Mouse (Mus musculus) lung, embryonic 14.5 days (tissue): ENCODE data around the gene Tmcc3. TPM values are rescaled to one million over a fixed set of nuclear protein-coding genes. Genes with fewer than 3 reads are reported as not detected.

ENCODE experiments used
- ATAC-seq: fragments of 200-750 bp; cut with Nextera tagmentation; 2 replicates; pipeline ENCODE4 v1.8.0; 2017; ENCODE audit warnings: mild to moderate bottlenecking, moderate TSS enrichment, moderate library complexity; ENCODE audit not compliant: insufficient read depth
- DNase-seq: peaks from one replicate; pipeline ENCODE4 v3.0.0-alpha.2; 2015
- H3K27ac ChIP-seq: fragments of 300-500 bp; sonication (generic); 2 replicates; pipeline ENCODE4 v1.5.1; 2014; ENCODE audit warnings: low read depth, mild to moderate bottlenecking, moderate library complexity
- H3K27me3 ChIP-seq: fragments of 300-500 bp; sonication (generic); 2 replicates; pipeline ENCODE4 v1.6.1; 2014; ENCODE audit warnings: low read length, control low read depth; ENCODE audit not compliant: insufficient read depth
- H3K36me3 ChIP-seq: fragments of 300-500 bp; sonication (generic); 2 replicates; pipeline ENCODE4 v1.6.1; 2014; ENCODE audit warnings: control low read depth; ENCODE audit not compliant: insufficient read depth
- H3K4me1 ChIP-seq: fragments of 300-500 bp; sonication (generic); 2 replicates; pipeline ENCODE4 v1.6.1; 2014; ENCODE audit warnings: antibody characterized with exemption, control low read depth; ENCODE audit not compliant: insufficient read depth
- H3K4me2 ChIP-seq: fragments of 300-500 bp; sonication (generic); 2 replicates; pipeline ENCODE4 v1.6.1; 2014; ENCODE audit warnings: mild to moderate bottlenecking
- H3K4me3 ChIP-seq: fragments of 300-500 bp; sonication (generic); 2 replicates; pipeline ENCODE4 v1.5.1; 2014; ENCODE audit warnings: low read depth, low read length
- H3K9ac ChIP-seq: fragments of 300-500 bp; sonication (generic); 2 replicates; pipeline ENCODE4 v1.6.1; 2014
- H3K9me3 ChIP-seq: fragments of 300-500 bp; sonication (generic); 2 replicates; pipeline ENCODE4 v1.6.1; 2016; ENCODE audit warnings: low read depth, low read length, control low read depth
- CTCF ChIP-seq: IDR thresholded peaks from 2 replicates; pipeline ENCODE4 v1.5.1; 2016; ENCODE audit warnings: antibody characterized with exemption, low read depth
- WGBS: fragments of 180-500 bp; shearing (Covaris S2); extraction: QIAGEN DNeasy Blood & Tissue Kit; methylation state at CpG from one replicate; pipeline ENCODE4 v1.1.7; 2014; 5-methylcytosine and 5-hydroxymethylcytosine counted together
- polyA plus RNA-seq: library from polyadenylated mRNA; unstranded; fragments of >200 nt; fragmentation: Nextera tagmentation; extraction: Ambion mirVana; gene quantifications from 2 replicates; pipeline ENCODE4 v1.2.1, GENCODE M21; 2014

Gene Tmcc3
- polyA plus RNA-seq, 1 experiment from 2014 or later, result 5.3 TPM

GRCm38 (mm10) chr10:94457454-94457853 lies 145.7 kb downstream of the Tmcc3 start:
- H3K4me2 ChIP-seq, result no peak overlapping the region
- 32% methylated on average over 1 of the region's 1 CpGs for WGBS
- H3K36me3 ChIP-seq, result no peaks in the 10 kb centered on the region
- no peak overlapping the region for H3K9ac ChIP-seq
- DNase-seq (no peak), ATAC-seq (no peak)
- no peaks in the 10 kb centered on the region for H3K27me3 ChIP-seq
- H3K4me1 ChIP-seq, result peaks cover 13% of the 10 kb centered on the region
- H3K27ac ChIP-seq, result no peak overlapping the region
- no peak overlapping the region for H3K4me3 ChIP-seq
- no peaks in the 10 kb centered on the region for H3K9me3 ChIP-seq
- no peak for TF ChIP-seq CTCF

GRCm38 (mm10) chr10:94458690-94459089 lies 146.9 kb downstream of the Tmcc3 start:
- Histone ChIP-seq H3K9me3 (no peaks in the 10 kb centered on the region), H3K4me1 (peaks cover 24% of the 10 kb centered on the region), H3K4me3 (no peak overlapping the region), H3K9ac (no peak overlapping the region), H3K36me3 (no peaks in the 10 kb centered on the region), H3K27me3 (no peaks in the 10 kb centered on the region), H3K4me2 (no peak overlapping the region), H3K27ac (peak overlapping the region; percentile 46; the same call in 1 of the 2 replicates)
- WGBS, result 19% methylated on average over 6 of the region's 6 CpGs
- no peak for TF ChIP-seq CTCF
- ATAC-seq (peak; percentile 72), DNase-seq (peak; percentile 88)

- H3K27ac ChIP-seq, result no peak overlapping the region
- H3K9ac ChIP-seq, result no peak overlapping the region
- H3K9me3 ChIP-seq, result no peaks in the 10 kb centered on the region
- no peaks in the 10 kb centered on the region for H3K36me3 ChIP-seq
- DNase-seq (peak; percentile 38), ATAC-seq (no peak)
- peak; percentile 71 for TF ChIP-seq CTCF
- no peak overlapping the region for H3K4me2 ChIP-seq
- WGBS, result 85% methylated on average over 3 of the region's 3 CpGs
- H3K4me1 ChIP-seq, result peaks cover 24% of the 10 kb centered on the region
- H3K4me3 ChIP-seq, result no peak overlapping the region
- no peaks in the 10 kb centered on the region for H3K27me3 ChIP-seq
Observed at GRCm38 (mm10) chr10:94461378-94461777, 149.6 kb downstream of the Tmcc3 start.

- no peaks in the 10 kb centered on the region for H3K36me3 ChIP-seq
- H3K9ac ChIP-seq, result no peak overlapping the region
- no peaks in the 10 kb centered on the region for H3K9me3 ChIP-seq
- DNase-seq, result no peak
- peak overlapping the region; percentile 80; the same call in 1 of the 2 replicates for H3K27ac ChIP-seq
- WGBS, result 71% methylated on average over 8 of the region's 8 CpGs
- no peak for TF ChIP-seq CTCF
- peaks cover 24% of the 10 kb centered on the region for H3K4me1 ChIP-seq
- no peaks in the 10 kb centered on the region for H3K27me3 ChIP-seq
- no peak for ATAC-seq
- H3K4me3 ChIP-seq, result no peak overlapping the region
- no peak overlapping the region for H3K4me2 ChIP-seq
Observed at GRCm38 (mm10) chr10:94461871-94462270, 150.1 kb downstream of the Tmcc3 start.

GRCm38 (mm10) chr10:94462386-94463064 lies 150.8 kb downstream of the Tmcc3 start:
- no peak for TF ChIP-seq CTCF
- WGBS, result 29% methylated on average over 15 of the region's 15 CpGs
- Histone ChIP-seq H3K4me3 (no peak overlapping the region), H3K4me2 (peak overlapping the region; percentile 16; the same call in 1 of the 2 replicates), H3K27me3 (no peaks in the 10 kb centered on the region), H3K9ac (no peak overlapping the region), H3K27ac (peak overlapping the region; percentile 80), H3K4me1 (peaks cover 24% of the 10 kb centered on the region), H3K9me3 (no peaks in the 10 kb centered on the region), H3K36me3 (no peaks in the 10 kb centered on the region)
- DNase-seq, result peak; percentile 96
- ATAC-seq, result peak; percentile 81

- 43% methylated on average over 2 of the region's 2 CpGs for WGBS
- Histone ChIP-seq H3K4me1 (peaks cover 18% of the 10 kb centered on the region), H3K27ac (peak overlapping the region; percentile 80)
Observed at GRCm38 (mm10) chr10:94463410-94463809, 151.7 kb downstream of the Tmcc3 start.

GRCm38 (mm10) chr10:94465646-94466045 lies 153.9 kb downstream of the Tmcc3 start:
- WGBS, result 63% methylated on average over 6 of the region's 6 CpGs
- peaks cover 16% of the 10 kb centered on the region for H3K4me1 ChIP-seq
- DNase-seq, result no peak
- H3K4me2 ChIP-seq, result no peak overlapping the region
- H3K27me3 ChIP-seq, result no peaks in the 10 kb centered on the region
- TF ChIP-seq CTCF, result no peak
- H3K27ac ChIP-seq, result no peak overlapping the region
- no peak overlapping the region for H3K4me3 ChIP-seq
- no peaks in the 10 kb centered on the region for H3K36me3 ChIP-seq
- H3K9ac ChIP-seq, result no peak overlapping the region
- no peak for ATAC-seq
- H3K9me3 ChIP-seq, result no peaks in the 10 kb centered on the region

More at GRCm38 (mm10) chr10:94463410-94463809, 151.7 kb downstream of the Tmcc3 start:
- no peak for TF ChIP-seq CTCF
- DNase-seq (peak; percentile 56), ATAC-seq (no peak)
- Histone ChIP-seq H3K27me3 (no peaks in the 10 kb centered on the region), H3K9me3 (no peaks in the 10 kb centered on the region), H3K4me3 (no peak overlapping the region), H3K36me3 (no peaks in the 10 kb centered on the region), H3K4me2 (peak overlapping the region; percentile 16; the same call in 1 of the 2 replicates), H3K9ac (no peak overlapping the region)
